In genomic region chr12:108386476-108387232, GRCm38 (mm10) we compare ENCODE assay signal across 7 mouse cellular contexts. TPM values are rescaled to one million over a fixed set of nuclear protein-coding genes. Genes with fewer than 3 reads are reported as not detected.
DNase-seq lines count a peak whose midpoint lies in the region; ATAC-seq and TF ChIP-seq lines count a peak whose summit lies in the region.

No protein-coding gene starts in this region.

- H3K9ac ChIP-seq in midbrain, embryonic 12.5 days (replicated peaks), result 0 out of 2 replicates have a peak overlapping the region, but pooled peaks have one; percentile 8
- H3K9ac ChIP-seq in midbrain, embryonic 11.5 days (ENCODE audit: low read length), result no peak overlapping the region
- H3K9ac ChIP-seq in hindbrain, embryonic 12.5 days, result no peak overlapping the region
- no peak overlapping the region for H3K9ac ChIP-seq in neural tube, embryonic 14.5 days (replicated peaks; ENCODE audit: low read depth, low read length)

- H3K36me3 ChIP-seq in midbrain, embryonic 12.5 days, result no peaks in the 10 kb centered on the region
- H3K36me3 ChIP-seq in midbrain, embryonic 11.5 days (ENCODE audit: control insufficient read depth, insufficient read depth, low read length), result no peaks in the 10 kb centered on the region
- no peaks in the 10 kb centered on the region for H3K36me3 ChIP-seq in hindbrain, embryonic 12.5 days
- H3K36me3 ChIP-seq in neural tube, embryonic 14.5 days (ENCODE audit: control insufficient read depth, insufficient read depth, low read length), result no peaks in the 10 kb centered on the region

- H3K4me3 ChIP-seq in midbrain, embryonic 12.5 days, result no peak overlapping the region
- no peak overlapping the region for H3K4me3 ChIP-seq in midbrain, embryonic 11.5 days (ENCODE audit: low read depth, low read length)
- H3K4me3 ChIP-seq in gastrocnemius, adult 2 months, result peak overlapping the region; percentile 29
- H3K4me3 ChIP-seq in hindbrain, embryonic 12.5 days, result no peak overlapping the region
- H3K4me3 ChIP-seq in neural tube, embryonic 14.5 days (ENCODE audit: low read depth, low read length), result no peak overlapping the region

- peaks cover 14% of the 10 kb centered on the region; the same call in 1 of the 2 replicates for H3K4me1 ChIP-seq in midbrain, embryonic 12.5 days
- H3K4me1 ChIP-seq in midbrain, embryonic 11.5 days (ENCODE audit: control insufficient read depth, insufficient read depth, low read length), result peaks cover 6% of the 10 kb centered on the region; the same call in 1 of the 2 replicates
- peaks cover 13% of the 10 kb centered on the region for H3K4me1 ChIP-seq in hindbrain, embryonic 12.5 days
- no peaks in the 10 kb centered on the region for H3K4me1 ChIP-seq in neural tube, embryonic 14.5 days (ENCODE audit: control insufficient read depth, insufficient read depth, low read length)

- intact Hi-C loops in gastrocnemius, adult 2 months (cut with DNase I), result loop anchor here (2.0 kb wide), 1 partner anchor 14 kb away; no protein-coding TSS in a partner anchor

- no peak for DNase-seq in midbrain, embryonic 11.5 days (ENCODE audit: low spot score, missing footprints)
- peak; percentile 90 for DNase-seq in gastrocnemius, adult 2 months
- DNase-seq in left cerebral cortex, adult 8-10 months (ENCODE audit: low spot score in 2 of 2), result no peak

- TF ChIP-seq CTCF in gastrocnemius, adult 2 months (IDR thresholded peaks at IDR 0.05), result no peak

- ATAC-seq in midbrain, embryonic 12.5 days (ENCODE audit: low FRiP score, low read depth), result no peak
- no peak for ATAC-seq in midbrain, embryonic 11.5 days (ENCODE audit: low FRiP score)
- ATAC-seq in hindbrain, embryonic 12.5 days (ENCODE audit: low FRiP score), result peak; percentile 44
- ATAC-seq in neural tube, embryonic 14.5 days (ENCODE audit: low read depth), result peak; percentile 60; the same call in 1 of the 2 replicates
- ATAC-seq in megakaryocyte progenitor cell, adult 5-6 weeks (replicated peaks; ENCODE audit: poor library complexity), result no peak

- no peak overlapping the region for H3K4me2 ChIP-seq in midbrain, embryonic 12.5 days (replicated peaks)
- H3K4me2 ChIP-seq in midbrain, embryonic 11.5 days, result no peak overlapping the region
- H3K4me2 ChIP-seq in hindbrain, embryonic 12.5 days (replicated peaks), result no peak overlapping the region
- no peak overlapping the region for H3K4me2 ChIP-seq in neural tube, embryonic 14.5 days (ENCODE audit: low read depth, low read length)

- no peak overlapping the region for H3K27ac ChIP-seq in midbrain, embryonic 12.5 days (replicated peaks)
- no peak overlapping the region for H3K27ac ChIP-seq in midbrain, embryonic 11.5 days (ENCODE audit: low read depth, low read length)
- peak overlapping the region; percentile 89 for H3K27ac ChIP-seq in gastrocnemius, adult 2 months
- no peak overlapping the region for H3K27ac ChIP-seq in hindbrain, embryonic 12.5 days
- H3K27ac ChIP-seq in neural tube, embryonic 14.5 days (ENCODE audit: low read depth, low read length), result no peak overlapping the region

- no peaks in the 10 kb centered on the region; the same call in 1 of the 2 replicates for H3K27me3 ChIP-seq in midbrain, embryonic 12.5 days
- H3K27me3 ChIP-seq in midbrain, embryonic 11.5 days (ENCODE audit: control insufficient read depth, insufficient read depth, low read length), result no peaks in the 10 kb centered on the region
- no peaks in the 10 kb centered on the region for H3K27me3 ChIP-seq in hindbrain, embryonic 12.5 days
- no peaks in the 10 kb centered on the region for H3K27me3 ChIP-seq in neural tube, embryonic 14.5 days (ENCODE audit: control insufficient read depth, insufficient read depth, low read length)

- 69% methylated on average over 13 of the region's 13 CpGs for WGBS in midbrain, embryonic 12.5 days
- 78% methylated on average over 13 of the region's 13 CpGs for WGBS in midbrain, embryonic 11.5 days
- 57% methylated on average over 13 of the region's 13 CpGs for WGBS in hindbrain, embryonic 12.5 days
- WGBS in neural tube, embryonic 14.5 days, result 43% methylated on average over 13 of the region's 13 CpGs

- H3K9me3 ChIP-seq in midbrain, embryonic 12.5 days, result no peaks in the 10 kb centered on the region
- no peaks in the 10 kb centered on the region for H3K9me3 ChIP-seq in midbrain, embryonic 11.5 days (ENCODE audit: control insufficient read depth, low read length)
- H3K9me3 ChIP-seq in hindbrain, embryonic 12.5 days (replicated peaks), result no peaks in the 10 kb centered on the region
- no peaks in the 10 kb centered on the region for H3K9me3 ChIP-seq in neural tube, embryonic 14.5 days (ENCODE audit: control insufficient read depth, low read length)

RNA-seq across cellular contexts. Expression of gene Eml1, which starts 15.9 kb away (rescaled TPM):
- 89.4 and 93.0 TPM in 2 replicates for polyA plus RNA-seq in midbrain, embryonic 12.5 days (2016; fragmentation: Nextera tagmentation; extraction: Ambion mirVana)
- polyA plus RNA-seq in midbrain, embryonic 11.5 days (2014; fragmentation: Nextera tagmentation; extraction: Ambion mirVana), result 108 and 111 TPM in 2 replicates
- 100 to 1,000 TPM in 1 of 2 experiments, 10 to 100 TPM in 1; 93.4 to 111 TPM for total RNA-seq in gastrocnemius, adult 2 months (2021)
- polyA plus RNA-seq in hindbrain, embryonic 12.5 days (2016; fragmentation: Nextera tagmentation; extraction: Ambion mirVana), result 71.8 and 73.0 TPM in 2 replicates
- polyA plus RNA-seq in neural tube, embryonic 14.5 days (2014; fragmentation: Nextera tagmentation; extraction: Ambion mirVana), result 48.9 and 82.8 TPM in 2 replicates
- 0.07 TPM in 1 of 2 replicates, not detected in the other for total RNA-seq in megakaryocyte progenitor cell, adult 5-6 weeks (2015)
- total RNA-seq in megakaryocyte progenitor cell, adult 5-6 weeks (2017), result not detected in 2 replicates
- total RNA-seq in left cerebral cortex, adult 8-10 months (2022), result 10 to 100 TPM; 60.1 to 66.2 (median 60.8) TPM

RNA-seq across cellular contexts. Expression of gene Cyp46a1, which starts 52.5 kb away (rescaled TPM):
- polyA plus RNA-seq in midbrain, embryonic 12.5 days (2016; fragmentation: Nextera tagmentation; extraction: Ambion mirVana), result 21.8 and 24.1 TPM in 2 replicates
- 8.6 and 10.2 TPM in 2 replicates for polyA plus RNA-seq in midbrain, embryonic 11.5 days (2014; fragmentation: Nextera tagmentation; extraction: Ambion mirVana)
- total RNA-seq in gastrocnemius, adult 2 months (2021), result under 1 TPM; 0.10 to 0.25 TPM
- 14.2 and 15.6 TPM in 2 replicates for polyA plus RNA-seq in hindbrain, embryonic 12.5 days (2016; fragmentation: Nextera tagmentation; extraction: Ambion mirVana)
- 19.6 and 25.4 TPM in 2 replicates for polyA plus RNA-seq in neural tube, embryonic 14.5 days (2014; fragmentation: Nextera tagmentation; extraction: Ambion mirVana)
- 0.10 and 0.51 TPM in 2 replicates for total RNA-seq in megakaryocyte progenitor cell, adult 5-6 weeks (2015)
- not detected in 2 replicates for total RNA-seq in megakaryocyte progenitor cell, adult 5-6 weeks (2017)
- total RNA-seq in left cerebral cortex, adult 8-10 months (2022), result 100 to 1,000 TPM; 254 to 259 (median 256) TPM

Comparison
In these comparisons a context has a peak if more than half of its experiments do, and no peak if none do; other contexts are left out.
1. ATAC-seq: peak in hindbrain, embryonic 12.5 days (single experiment) and neural tube, embryonic 14.5 days (single experiment); none in midbrain, embryonic 12.5 days (single experiment), midbrain, embryonic 11.5 days (single experiment) and megakaryocyte progenitor cell, adult 5-6 weeks (single experiment).